Mouse (Mus musculus) limb, embryonic 13.5 days (tissue): ENCODE measurements at regions not wholly inside any gene's neighbourhood (a gene's known extent, or its start where the extent isn't known, plus 50 kb on each side); places are given as distances from the start of the nearest gene placed in this dataset.

Experiments
- ATAC-seq: fragments of 200-750 bp; cut with Nextera tagmentation; 2 replicates; pipeline ENCODE4 v1.8.0; 2017; ENCODE audit warnings: low read depth, moderate number of reproducible peaks, moderate TSS enrichment; ENCODE audit not compliant: low FRiP score
- H3K27ac ChIP-seq: fragments of 300-500 bp; sonication (generic); 2 replicates; pipeline ENCODE4 v1.5.1; 2015; ENCODE audit warnings: inconsistent platforms, mild to moderate bottlenecking, moderate library complexity
- H3K27me3 ChIP-seq: fragments of 300-500 bp; sonication (generic); 2 replicates; pipeline ENCODE4 v1.6.1; 2015; ENCODE audit warnings: mild to moderate bottlenecking, inconsistent platforms
- H3K36me3 ChIP-seq: fragments of 300-500 bp; sonication (generic); 2 replicates; pipeline ENCODE4 v1.6.1; 2015; ENCODE audit warnings: inconsistent platforms, mild to moderate bottlenecking, moderate library complexity
- H3K4me1 ChIP-seq: fragments of 300-500 bp; sonication (generic); 2 replicates; pipeline ENCODE4 v1.6.1; 2015; ENCODE audit warnings: inconsistent platforms
- H3K4me2 ChIP-seq: fragments of 300-500 bp; sonication (generic); replicated peaks from 2 replicates; pipeline ENCODE4 v1.6.1; 2015; ENCODE audit warnings: inconsistent platforms, mild to moderate bottlenecking, moderate library complexity
- H3K4me3 ChIP-seq: fragments of 300-500 bp; sonication (generic); 2 replicates; pipeline ENCODE4 v1.5.1; 2015; ENCODE audit warnings: moderate library complexity, mild to moderate bottlenecking, inconsistent platforms
- H3K9ac ChIP-seq: fragments of 300-500 bp; sonication (generic); 2 replicates; pipeline ENCODE4 v1.6.1; 2015; ENCODE audit warnings: mild to moderate bottlenecking, inconsistent platforms
- H3K9me3 ChIP-seq: fragments of 300-500 bp; sonication (generic); 2 replicates; pipeline ENCODE4 v1.6.1; 2016; ENCODE audit warnings: inconsistent platforms
- WGBS: fragments of 180-500 bp; shearing (Covaris S2); methylation state at CpG from one replicate; pipeline ENCODE4 v1.1.7; 2015; 5-methylcytosine and 5-hydroxymethylcytosine counted together

DNA sequence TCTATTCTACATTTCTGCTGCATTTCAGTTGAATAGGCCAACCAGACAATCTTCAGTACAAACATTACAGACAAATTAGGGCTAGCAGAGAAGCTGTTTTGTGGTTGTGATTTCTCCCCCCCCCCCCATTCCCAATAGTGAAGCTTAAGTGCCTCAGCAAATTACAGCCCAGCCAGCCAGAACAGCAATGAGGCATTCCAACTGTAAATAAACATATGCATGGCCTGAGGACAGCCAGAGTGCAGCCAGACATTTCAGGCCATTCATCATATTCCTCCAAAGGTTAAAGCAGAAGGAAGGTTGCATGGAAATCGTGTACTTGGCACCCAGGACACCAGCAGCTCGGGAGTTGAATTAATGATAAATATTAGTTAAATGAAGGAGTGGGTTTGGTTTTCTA is 116.6 kb upstream of the Pax6 start:
- Histone ChIP-seq H3K27me3 (no peaks in the 10 kb centered on the region), H3K36me3 (no peaks in the 10 kb centered on the region), H3K9ac (no peak overlapping the region), H3K4me3 (no peak overlapping the region), H3K4me2 (no peak overlapping the region), H3K27ac (no peak overlapping the region), H3K4me1 (no peaks in the 10 kb centered on the region), H3K9me3 (no peaks in the 10 kb centered on the region)
- ATAC-seq = no peak
- WGBS = 73% methylated on average over 2 of the region's 2 CpGs

DNA sequence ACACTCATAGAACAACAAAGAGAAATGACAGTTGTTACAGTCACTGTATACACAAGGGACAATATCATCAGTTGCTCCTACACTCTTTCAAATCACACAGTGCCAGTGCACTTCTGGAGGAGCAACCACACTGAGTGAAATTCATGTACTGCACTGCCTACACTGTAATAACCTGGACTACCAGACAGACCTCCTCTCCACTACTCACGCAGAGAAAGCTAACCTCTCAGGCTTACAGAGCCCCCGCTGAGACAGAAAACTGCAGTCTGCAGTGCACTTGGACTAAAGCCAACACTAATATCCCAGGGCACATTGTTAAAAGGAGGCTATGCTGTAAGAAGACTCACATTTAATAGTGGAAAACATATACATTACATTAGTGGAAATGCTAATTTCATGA is 81.9 kb upstream of the Pax6 start:
- 18% methylated on average over 2 of the region's 2 CpGs for WGBS
- H3K27me3 ChIP-seq = no peaks in the 10 kb centered on the region
- peaks cover 10% of the 10 kb centered on the region for H3K4me1 ChIP-seq
- H3K4me2 ChIP-seq = no peak overlapping the region
- no peak overlapping the region for H3K9ac ChIP-seq
- no peak overlapping the region for H3K4me3 ChIP-seq
- no peaks in the 10 kb centered on the region for H3K36me3 ChIP-seq
- H3K9me3 ChIP-seq = no peaks in the 10 kb centered on the region
- H3K27ac ChIP-seq = no peak overlapping the region
- peak; percentile 86 for ATAC-seq

DNA sequence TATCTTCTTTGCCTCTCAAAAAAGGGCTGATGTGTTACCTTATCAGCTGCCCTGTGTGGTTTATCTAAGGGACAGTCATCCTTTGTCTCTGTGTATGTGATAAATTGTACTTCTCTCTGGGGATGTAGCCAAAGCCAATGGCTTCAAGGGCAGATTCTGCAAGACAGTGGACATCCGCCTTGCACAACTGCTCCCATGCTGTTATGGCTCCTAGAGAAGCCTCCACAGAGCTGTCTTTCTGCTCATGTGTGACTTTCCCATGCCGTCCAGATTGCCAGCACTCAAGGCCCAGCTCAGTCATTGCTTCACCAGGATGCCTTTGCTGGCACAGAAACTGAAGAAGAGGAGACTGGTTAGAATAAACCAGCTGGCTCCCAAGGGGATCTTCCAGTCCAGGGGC is 74.6 kb upstream of the Pax6 start:
- H3K9ac ChIP-seq = no peak overlapping the region
- no peak overlapping the region for H3K4me3 ChIP-seq
- H3K36me3 ChIP-seq = no peaks in the 10 kb centered on the region
- H3K27me3 ChIP-seq = no peaks in the 10 kb centered on the region
- H3K27ac ChIP-seq = no peak overlapping the region
- no peak for ATAC-seq
- no peak overlapping the region for H3K4me2 ChIP-seq
- 85% methylated on average over 2 of the region's 2 CpGs for WGBS
- peaks cover 3% of the 10 kb centered on the region; the same call in 1 of the 2 replicates for H3K4me1 ChIP-seq
- no peaks in the 10 kb centered on the region for H3K9me3 ChIP-seq

DNA sequence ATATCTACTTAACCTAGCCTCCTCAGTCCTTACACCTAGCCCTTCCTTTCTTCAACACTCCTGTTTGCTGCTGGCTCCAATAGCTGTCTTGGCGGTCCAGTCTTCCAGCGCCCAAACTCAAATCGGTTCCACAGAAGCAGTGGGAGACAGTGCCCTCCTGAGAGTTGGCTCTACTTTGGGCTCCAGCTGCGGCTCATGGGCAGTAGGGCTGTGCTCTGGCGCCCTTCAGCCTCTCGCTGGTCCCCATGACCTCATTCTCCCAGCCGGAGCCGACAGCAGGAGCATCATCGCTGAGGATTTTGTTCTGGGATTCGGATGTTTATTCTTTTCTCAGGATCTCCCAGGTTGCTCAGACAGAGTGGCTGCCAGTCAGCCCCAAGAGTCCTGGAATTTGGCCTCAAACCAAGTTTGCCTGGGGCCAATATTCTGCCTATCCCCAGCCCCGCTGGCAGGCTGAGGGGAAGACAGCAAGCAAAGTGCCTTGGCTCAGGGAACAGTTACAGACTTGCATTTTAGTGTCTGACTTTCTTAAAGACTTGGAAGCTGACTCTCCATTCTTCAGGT is 64.1 kb upstream of the Pax6 start:
- H3K4me2 ChIP-seq = no peak overlapping the region
- no peaks in the 10 kb centered on the region for H3K36me3 ChIP-seq
- WGBS = 64% methylated on average over 11 of the region's 11 CpGs
- no peak overlapping the region for H3K9ac ChIP-seq
- H3K4me3 ChIP-seq = no peak overlapping the region
- peaks cover 19% of the 10 kb centered on the region; the same call in 1 of the 2 replicates for H3K27me3 ChIP-seq
- no peak for ATAC-seq
- no peak overlapping the region for H3K27ac ChIP-seq
- no peaks in the 10 kb centered on the region for H3K9me3 ChIP-seq
- 0 out of 2 replicates have a peak, but pooled peaks cover 6% of the 10 kb centered on the region for H3K4me1 ChIP-seq

DNA sequence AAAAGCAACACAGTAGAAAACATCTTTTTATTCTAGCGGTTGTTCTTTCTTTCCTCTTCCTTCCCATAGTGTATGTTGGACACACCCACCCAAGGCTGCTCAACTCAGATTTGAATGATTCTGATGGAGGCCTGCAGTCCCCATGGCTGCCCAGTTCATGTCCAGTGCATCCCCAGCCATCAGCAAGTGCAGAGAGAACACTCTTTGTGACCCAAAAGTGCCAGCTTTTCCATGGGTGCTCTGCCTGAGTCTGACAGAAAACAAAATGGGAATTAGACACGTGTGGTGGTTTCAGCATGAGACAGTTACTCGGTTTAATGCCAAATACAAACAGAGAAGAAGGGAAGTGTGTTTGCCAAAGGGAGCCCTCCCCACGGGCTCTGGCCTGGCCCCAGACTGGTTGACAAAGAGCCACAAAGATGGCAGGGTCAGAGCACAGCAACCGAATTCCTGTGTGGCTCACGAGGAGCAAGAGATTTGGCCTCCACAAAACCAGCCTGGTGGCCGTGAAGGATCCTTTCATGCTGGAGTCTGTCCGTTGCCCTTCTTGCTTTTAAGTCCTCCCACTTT is 60.6 kb upstream of the Pax6 start:
- ATAC-seq = no peak
- peaks cover 27% of the 10 kb centered on the region for H3K4me1 ChIP-seq
- H3K9me3 ChIP-seq = no peaks in the 10 kb centered on the region
- 67% methylated on average over 8 of the region's 8 CpGs for WGBS
- H3K27ac ChIP-seq = no peak overlapping the region
- peaks cover 25% of the 10 kb centered on the region for H3K27me3 ChIP-seq
- H3K4me3 ChIP-seq = no peak overlapping the region
- no peaks in the 10 kb centered on the region for H3K36me3 ChIP-seq
- no peak overlapping the region for H3K4me2 ChIP-seq
- no peak overlapping the region for H3K9ac ChIP-seq

DNA sequence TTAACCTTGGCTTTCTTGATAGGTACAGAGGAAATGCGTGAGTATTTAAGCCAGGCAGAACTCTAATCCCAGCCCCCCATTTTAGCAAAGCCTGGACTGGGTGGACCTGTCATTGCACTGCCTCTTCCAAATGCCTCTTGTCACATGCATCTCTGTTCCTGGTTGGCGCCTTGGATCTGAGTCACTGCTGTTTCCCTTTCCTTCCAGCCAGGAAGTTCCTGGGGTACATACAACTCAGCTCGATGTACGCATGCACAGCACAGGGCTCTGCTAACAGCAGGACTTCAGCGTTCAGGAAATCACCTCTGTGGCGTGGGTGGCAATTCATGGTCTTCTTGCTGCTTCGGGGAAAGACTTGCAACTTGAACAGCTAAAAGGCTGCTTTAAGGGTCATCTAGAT is 59.9 kb upstream of the Pax6 start:
- no peaks in the 10 kb centered on the region for H3K36me3 ChIP-seq
- H3K9ac ChIP-seq = no peak overlapping the region
- no peak for ATAC-seq
- no peak overlapping the region for H3K4me2 ChIP-seq
- no peak overlapping the region for H3K4me3 ChIP-seq
- no peaks in the 10 kb centered on the region for H3K9me3 ChIP-seq
- H3K4me1 ChIP-seq = peaks cover 27% of the 10 kb centered on the region
- no peak overlapping the region for H3K27ac ChIP-seq
- 56% methylated on average over 7 of the region's 7 CpGs for WGBS
- peaks cover 31% of the 10 kb centered on the region for H3K27me3 ChIP-seq

DNA sequence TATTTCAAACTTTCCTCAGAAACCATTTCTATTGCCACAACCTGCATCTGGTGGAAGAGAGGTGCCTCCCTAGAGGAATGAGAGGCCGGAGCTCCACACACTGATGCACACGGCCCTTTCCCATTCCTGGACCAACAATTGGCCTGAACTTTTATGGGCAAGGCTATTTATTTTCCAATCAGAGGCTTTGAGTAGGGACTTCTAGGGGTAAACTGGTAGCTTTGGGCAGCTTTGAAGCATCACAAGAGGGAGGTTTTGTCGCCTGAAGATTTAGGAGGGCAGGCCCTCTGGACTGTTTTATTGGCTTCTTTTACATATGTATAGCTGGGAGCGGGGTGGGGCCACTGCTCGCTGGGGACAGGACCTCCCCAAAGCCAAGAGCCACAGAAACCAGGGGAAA is 57.7 kb upstream of the Pax6 start:
- Histone ChIP-seq H3K9ac (no peak overlapping the region), H3K27me3 (peaks cover 31% of the 10 kb centered on the region), H3K4me2 (no peak overlapping the region), H3K4me3 (no peak overlapping the region), H3K27ac (no peak overlapping the region), H3K9me3 (no peaks in the 10 kb centered on the region), H3K4me1 (peaks cover 20% of the 10 kb centered on the region), H3K36me3 (no peaks in the 10 kb centered on the region)
- WGBS = 25% methylated on average over 5 of the region's 5 CpGs
- no peak for ATAC-seq

DNA sequence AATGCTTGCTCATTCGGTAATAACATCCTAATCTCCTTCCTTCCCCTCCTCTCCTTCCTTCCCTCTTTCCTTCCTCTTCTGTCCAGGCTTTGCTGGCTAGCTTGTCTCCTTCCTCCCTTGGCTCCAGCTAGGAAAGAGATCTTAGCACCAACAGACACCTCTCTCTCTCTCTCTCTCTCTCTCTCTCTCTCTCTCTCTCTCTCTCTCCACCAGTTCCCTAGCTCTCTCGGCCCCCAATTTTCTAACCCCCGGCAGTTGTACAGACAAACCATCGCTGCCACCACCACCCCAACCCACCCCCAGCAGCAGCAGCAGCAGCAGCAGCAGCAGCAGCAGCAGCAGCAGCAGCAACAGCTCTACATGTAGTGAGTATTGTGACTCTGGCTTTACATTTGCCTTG is 57.0 kb upstream of the Pax6 start:
- ATAC-seq = no peak
- Histone ChIP-seq H3K4me3 (no peak overlapping the region), H3K27me3 (peaks cover 27% of the 10 kb centered on the region), H3K36me3 (no peaks in the 10 kb centered on the region), H3K27ac (no peak overlapping the region), H3K4me1 (peaks cover 23% of the 10 kb centered on the region), H3K9ac (no peak overlapping the region), H3K9me3 (no peaks in the 10 kb centered on the region), H3K4me2 (peak overlapping the region; percentile 51)
- 11% methylated on average over 4 of the region's 4 CpGs for WGBS

DNA sequence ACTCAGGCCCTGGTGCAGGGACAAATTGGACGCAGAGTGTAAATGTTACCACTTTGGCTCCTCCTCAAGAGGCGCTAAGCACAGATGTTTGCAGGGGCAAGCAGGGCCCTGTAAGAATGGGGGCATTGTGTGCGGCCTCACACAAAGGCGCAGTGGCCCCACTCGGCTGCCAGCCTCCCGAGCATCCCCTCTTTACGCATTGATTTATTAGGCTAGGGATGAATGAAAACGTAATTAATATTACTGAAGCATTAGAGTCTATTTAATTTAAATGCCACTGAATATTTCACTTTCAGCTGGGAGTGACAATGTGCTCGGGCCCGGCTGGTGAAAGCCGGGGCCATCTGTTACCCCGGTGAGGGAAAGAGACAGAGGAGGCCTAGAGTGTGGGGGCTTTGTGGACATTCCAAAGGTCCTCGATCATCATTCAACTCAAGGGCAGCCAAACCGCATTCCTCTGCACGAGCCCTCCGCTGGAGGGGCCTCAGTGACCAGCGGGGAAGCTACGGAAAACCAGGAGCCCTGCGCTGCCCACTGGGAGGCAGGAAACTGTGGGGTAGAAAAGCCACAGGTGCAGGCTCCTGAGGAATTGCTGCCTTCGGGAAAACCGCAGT is 56.5 kb upstream of the Pax6 start:
- Histone ChIP-seq H3K9me3 (no peaks in the 10 kb centered on the region), H3K4me3 (peak overlapping the region; percentile 14; the same call in 1 of the 2 replicates), H3K4me1 (peaks cover 23% of the 10 kb centered on the region), H3K27me3 (peaks cover 26% of the 10 kb centered on the region), H3K9ac (0 out of 2 replicates have a peak overlapping the region, but pooled peaks have one; percentile 32), H3K27ac (no peak overlapping the region), H3K36me3 (no peaks in the 10 kb centered on the region), H3K4me2 (peak overlapping the region; percentile 51)
- ATAC-seq = peak; percentile 63
- 4% methylated on average over 21 of the region's 21 CpGs for WGBS

DNA sequence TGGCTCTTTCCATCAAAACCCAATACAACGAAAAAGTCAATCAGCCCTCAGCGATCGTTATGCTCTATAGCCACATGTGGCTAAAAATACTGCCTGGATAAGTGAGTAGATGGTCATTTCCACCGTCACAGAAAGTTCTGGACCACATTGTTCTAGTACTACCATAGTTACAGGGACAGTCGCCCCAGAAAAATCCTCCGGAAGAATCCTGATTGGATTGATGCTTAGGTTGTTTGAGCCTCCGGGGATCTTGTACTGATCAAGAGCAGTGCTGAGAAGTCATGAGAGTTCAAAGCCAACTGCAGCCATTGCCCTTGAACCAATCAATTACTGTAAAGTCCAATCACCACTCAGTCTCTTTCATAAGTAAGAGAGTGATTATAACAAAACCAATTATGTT is 56.0 kb upstream of the Pax6 start:
- Histone ChIP-seq H3K4me2 (peak overlapping the region; percentile 51), H3K4me1 (peaks cover 23% of the 10 kb centered on the region), H3K9me3 (no peaks in the 10 kb centered on the region), H3K9ac (0 out of 2 replicates have a peak overlapping the region, but pooled peaks have one; percentile 32), H3K4me3 (no peak overlapping the region), H3K27me3 (peaks cover 29% of the 10 kb centered on the region), H3K36me3 (no peaks in the 10 kb centered on the region), H3K27ac (no peak overlapping the region)
- ATAC-seq = no peak
- WGBS = 24% methylated on average over 7 of the region's 7 CpGs

DNA sequence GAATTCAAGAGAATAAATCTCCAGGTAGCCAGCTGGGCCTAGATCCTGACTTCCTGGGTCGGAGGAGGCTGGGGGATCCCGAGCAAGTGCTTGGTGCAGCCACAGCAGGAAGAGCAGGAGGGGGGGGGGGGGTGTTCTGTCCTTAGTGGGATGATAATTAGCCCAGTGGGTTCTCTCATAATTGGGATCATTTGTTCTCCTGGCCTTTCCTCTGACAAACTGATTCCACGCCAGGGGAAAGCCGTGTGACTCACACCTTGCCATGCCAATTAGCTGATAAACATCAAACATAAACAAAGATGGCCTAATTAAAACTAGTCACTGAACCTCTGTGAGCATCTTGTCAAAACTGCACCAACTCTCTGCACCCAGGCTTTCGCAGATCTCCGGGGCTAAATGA is 55.5 kb upstream of the Pax6 start:
- Histone ChIP-seq H3K27me3 (peaks cover 31% of the 10 kb centered on the region), H3K9ac (no peak overlapping the region), H3K4me1 (peaks cover 23% of the 10 kb centered on the region), H3K4me2 (no peak overlapping the region), H3K27ac (no peak overlapping the region), H3K36me3 (no peaks in the 10 kb centered on the region), H3K4me3 (no peak overlapping the region), H3K9me3 (no peaks in the 10 kb centered on the region)
- WGBS = 50% methylated on average over 6 of the region's 6 CpGs
- ATAC-seq = no peak

DNA sequence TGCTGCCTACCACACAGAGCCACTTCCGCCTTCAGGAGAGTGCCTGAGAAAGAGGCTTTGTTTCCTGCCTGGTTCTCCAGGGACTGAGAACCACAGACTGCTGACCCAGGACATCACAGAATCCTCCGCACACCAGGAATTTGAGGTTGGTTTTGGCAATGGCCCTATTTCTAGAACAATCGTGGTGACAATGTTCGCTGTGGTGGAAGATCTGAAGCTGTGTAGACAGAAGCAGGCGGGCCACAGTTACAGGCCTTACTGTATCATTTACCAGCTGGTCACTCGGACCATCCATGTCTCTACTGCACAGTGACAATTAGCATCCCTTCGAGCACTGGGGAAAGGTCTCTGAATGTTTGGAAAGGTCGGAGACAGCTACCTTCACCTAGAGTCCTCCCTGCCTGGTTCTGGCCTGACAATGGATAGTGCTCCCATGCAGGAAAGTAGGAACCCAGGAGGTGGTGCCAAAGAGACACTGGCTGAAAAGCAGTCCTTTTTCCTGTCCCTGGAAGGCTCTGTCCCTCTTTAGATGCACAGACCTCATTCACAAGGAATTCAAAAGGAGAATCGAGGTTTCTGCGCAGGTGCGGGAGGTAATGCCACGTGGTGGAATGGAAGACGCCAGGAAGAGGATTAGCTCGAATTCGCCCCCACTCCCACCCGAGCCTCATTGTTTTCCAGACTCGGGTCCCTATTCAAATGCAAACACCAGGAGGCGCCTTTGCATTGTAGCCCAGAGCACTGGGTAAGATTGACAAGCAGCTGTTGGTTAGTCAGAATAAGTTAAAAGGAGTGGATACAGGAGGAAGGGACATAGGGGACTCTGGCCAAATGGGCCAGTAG is 52.6 kb upstream of the Pax6 start:
- no peaks in the 10 kb centered on the region for H3K9me3 ChIP-seq
- no peak overlapping the region for H3K9ac ChIP-seq
- H3K4me3 ChIP-seq = peak overlapping the region; percentile 19
- 31% methylated on average over 18 of the region's 18 CpGs for WGBS
- H3K4me2 ChIP-seq = peak overlapping the region; percentile 50
- H3K36me3 ChIP-seq = no peaks in the 10 kb centered on the region
- no peak overlapping the region for H3K27ac ChIP-seq
- H3K4me1 ChIP-seq = peaks cover 19% of the 10 kb centered on the region
- peaks cover 26% of the 10 kb centered on the region for H3K27me3 ChIP-seq
- ATAC-seq = peak; percentile 48
